Mouse (Mus musculus): ENCODE data around the gene Cog8. TPM values are rescaled to one million over a fixed set of nuclear protein-coding genes. Genes with fewer than 3 reads are reported as not detected.
"Not testable (repeated sequence)": the region's sequence is repeated elsewhere in the genome, so short reads cannot be mapped to it uniquely, and the experiment has no call there.

Cog8 gene
- polyA plus RNA-seq, 1 experiment from 2014 or later = 39.5 TPM

DNA sequence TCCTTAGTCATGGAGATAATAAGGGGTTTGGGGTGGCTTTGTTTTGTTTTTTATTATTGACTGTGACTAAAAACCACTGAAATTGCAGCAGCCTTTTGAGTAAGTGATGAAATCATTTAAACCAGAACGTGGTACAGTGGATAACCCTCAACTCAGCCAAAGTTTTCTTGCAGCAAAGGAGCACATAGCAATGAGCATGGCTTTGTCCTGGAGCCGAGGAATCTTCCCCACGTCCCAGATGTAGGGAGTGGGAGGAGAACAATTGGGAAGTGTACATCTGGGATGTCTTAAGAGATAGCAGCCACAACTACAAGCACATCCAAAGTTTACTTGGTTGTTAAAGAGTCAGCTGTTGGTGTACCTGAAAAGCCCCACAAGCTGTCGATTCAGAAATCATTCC lies 59.1 kb downstream of the Cog8 start:
- H3K4me1 ChIP-seq (ENCODE audit: control insufficient read depth, insufficient read depth, low read length) = no peaks in the 10 kb centered on the region
- no peaks in the 10 kb centered on the region for H3K36me3 ChIP-seq (ENCODE audit: control insufficient read depth, insufficient read depth, low read length)
- H3K9me3 ChIP-seq (replicated peaks; ENCODE audit: control insufficient read depth, low read length, poor library complexity, severe bottlenecking) = no peaks in the 10 kb centered on the region
- no peak overlapping the region for H3K4me2 ChIP-seq (ENCODE audit: low read length)
- H3K9ac ChIP-seq (ENCODE audit: low read depth, low read length) = no peak overlapping the region
- 88% methylated on average over 4 of the region's 4 CpGs for WGBS
- no peak for ATAC-seq
- H3K27me3 ChIP-seq (ENCODE audit: control insufficient read depth, insufficient read depth, low read depth, low read length) = no peaks in the 10 kb centered on the region
- H3K27ac ChIP-seq (ENCODE audit: low read length) = no peak overlapping the region
- H3K4me3 ChIP-seq (ENCODE audit: low read depth, low read length) = no peak overlapping the region

DNA sequence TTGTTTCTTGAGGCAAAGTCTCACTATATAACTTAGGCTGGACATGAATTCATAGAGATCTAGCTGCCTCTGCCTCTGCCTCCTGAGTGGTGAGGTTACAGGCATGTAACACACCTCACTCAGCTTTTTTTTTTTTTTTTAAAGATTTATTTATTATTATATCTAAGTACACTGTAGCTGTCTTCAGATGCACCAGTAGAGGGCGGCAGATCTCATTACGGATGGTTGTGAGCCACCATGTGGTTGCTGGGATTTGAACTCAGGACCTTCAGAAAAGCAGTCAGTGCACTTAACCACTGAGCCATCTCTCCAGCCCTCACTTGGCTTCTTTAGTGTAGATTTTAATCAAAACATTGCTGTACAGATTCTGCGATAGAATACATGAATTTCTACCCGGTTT lies 60.1 kb downstream of the Cog8 start:
- not testable (repeated sequence) for ATAC-seq; H3K27me3 ChIP-seq (ENCODE audit: control insufficient read depth, insufficient read depth, low read depth, low read length); H3K9ac ChIP-seq (ENCODE audit: low read depth, low read length); H3K4me2 ChIP-seq (ENCODE audit: low read length); H3K4me1 ChIP-seq (ENCODE audit: control insufficient read depth, insufficient read depth, low read length); H3K27ac ChIP-seq (ENCODE audit: low read length); H3K4me3 ChIP-seq (ENCODE audit: low read depth, low read length); H3K36me3 ChIP-seq (ENCODE audit: control insufficient read depth, insufficient read depth, low read length); H3K9me3 ChIP-seq (replicated peaks; ENCODE audit: control insufficient read depth, low read length, poor library complexity, severe bottlenecking)
- WGBS = 90% methylated on average over 4 of the region's 4 CpGs

Small RNA genes within 50 kb of the gene (microRNA-seq; reads per million reads assigned to microRNA genes)
- 2.4 reads per million, percentile 10 among the genes with 10 or more reads in this experiment for gene Mir7075

Other genes with a start within 250 kb of the Cog8 start
- 1.2 and 1.5 TPM in 2 replicates for gene Has3, start 186.4 kb downstream of the Cog8 start, polyA plus RNA-seq (2015; fragmentation: Nextera tagmentation; extraction: Ambion mirVana)
- 42.3 and 46.2 TPM in 2 replicates for gene Utp4, start 163.1 kb downstream of the Cog8 start, polyA plus RNA-seq (2015; fragmentation: Nextera tagmentation; extraction: Ambion mirVana)
- 4.3 and 4.6 TPM in 2 replicates for gene Sntb2, start 120.9 kb downstream of the Cog8 start, polyA plus RNA-seq (2015; fragmentation: Nextera tagmentation; extraction: Ambion mirVana)
- gene Vps4a, start 25.5 kb downstream of the Cog8 start, polyA plus RNA-seq (2015; fragmentation: Nextera tagmentation; extraction: Ambion mirVana) = 164 and 166 TPM in 2 replicates
- 32.8 and 33.4 TPM in 2 replicates for gene Pdf, start 8.1 kb downstream of the Cog8 start, polyA plus RNA-seq (2015; fragmentation: Nextera tagmentation; extraction: Ambion mirVana)
- 65.9 and 67.8 TPM in 2 replicates for gene Nip7, start 188 bp upstream of the Cog8 start, polyA plus RNA-seq (2015; fragmentation: Nextera tagmentation; extraction: Ambion mirVana)
- gene Tmed6, start 9.0 kb upstream of the Cog8 start, polyA plus RNA-seq (2015; fragmentation: Nextera tagmentation; extraction: Ambion mirVana) = not detected in 2 replicates
- 26.4 and 28.3 TPM in 2 replicates for gene Terf2, start 39.9 kb upstream of the Cog8 start, polyA plus RNA-seq (2015; fragmentation: Nextera tagmentation; extraction: Ambion mirVana)
- 120 and 124 TPM in 2 replicates for gene Cyb5b, start 94.0 kb upstream of the Cog8 start, polyA plus RNA-seq (2015; fragmentation: Nextera tagmentation; extraction: Ambion mirVana)
- 8.8 and 11.2 TPM in 2 replicates for gene Nfat5, start 236.8 kb upstream of the Cog8 start, polyA plus RNA-seq (2015; fragmentation: Nextera tagmentation; extraction: Ambion mirVana)

Measured in midbrain, embryonic 16.5 days (tissue).